Mouse (Mus musculus) stomach, embryonic 15.5 days (tissue): ENCODE measurements around the gene Tlk1. TPM values are rescaled to one million over a fixed set of nuclear protein-coding genes. Genes with fewer than 3 reads are reported as not detected.

Source experiments
- ATAC-seq: fragments of 200-750 bp; cut with Nextera tagmentation; 2 replicates; pipeline ENCODE4 v1.8.0; 2017; ENCODE audit warnings: low read depth, moderate number of reproducible peaks, moderate TSS enrichment; ENCODE audit not compliant: insufficient read depth, low FRiP score
- H3K27ac ChIP-seq: fragments of 300-500 bp; sonication (generic); 2 replicates; pipeline ENCODE4 v1.5.1; 2015; ENCODE audit warnings: mild to moderate bottlenecking, inconsistent platforms
- H3K27me3 ChIP-seq: fragments of 300-500 bp; sonication (generic); replicated peaks from 2 replicates; pipeline ENCODE4 v1.6.1; 2015; ENCODE audit warnings: inconsistent platforms
- H3K36me3 ChIP-seq: fragments of 300-500 bp; sonication (generic); 2 replicates; pipeline ENCODE4 v1.6.1; 2015; ENCODE audit warnings: inconsistent platforms
- H3K4me1 ChIP-seq: fragments of 300-500 bp; sonication (generic); 2 replicates; pipeline ENCODE4 v1.6.1; 2015; ENCODE audit warnings: inconsistent platforms
- H3K4me2 ChIP-seq: fragments of 300-500 bp; sonication (generic); 2 replicates; pipeline ENCODE4 v1.6.1; 2015; ENCODE audit warnings: mild to moderate bottlenecking, inconsistent platforms
- H3K4me3 ChIP-seq: fragments of 300-500 bp; sonication (generic); replicated peaks from 2 replicates; pipeline ENCODE4 v1.5.1; 2015; ENCODE audit warnings: inconsistent platforms
- H3K9ac ChIP-seq: fragments of 300-500 bp; sonication (generic); 2 replicates; pipeline ENCODE4 v1.6.1; 2015; ENCODE audit warnings: inconsistent platforms
- H3K9me3 ChIP-seq: fragments of 300-500 bp; sonication (generic); 2 replicates; pipeline ENCODE4 v1.6.1; 2016; ENCODE audit warnings: inconsistent platforms
- WGBS: fragments of 180-500 bp; shearing (Covaris S2); methylation state at CpG from one replicate; pipeline ENCODE4 v1.1.7; 2015; 5-methylcytosine and 5-hydroxymethylcytosine counted together
- polyA plus RNA-seq: library from polyadenylated mRNA; unstranded; fragments of >200 nt; fragmentation: Nextera tagmentation; extraction: Ambion mirVana; gene quantifications from 2 replicates; pipeline ENCODE4 v1.2.1, GENCODE M21; 2015

Tlk1 gene
- polyA plus RNA-seq, 1 experiment from 2014 or later, result 39.1 TPM

DNA sequence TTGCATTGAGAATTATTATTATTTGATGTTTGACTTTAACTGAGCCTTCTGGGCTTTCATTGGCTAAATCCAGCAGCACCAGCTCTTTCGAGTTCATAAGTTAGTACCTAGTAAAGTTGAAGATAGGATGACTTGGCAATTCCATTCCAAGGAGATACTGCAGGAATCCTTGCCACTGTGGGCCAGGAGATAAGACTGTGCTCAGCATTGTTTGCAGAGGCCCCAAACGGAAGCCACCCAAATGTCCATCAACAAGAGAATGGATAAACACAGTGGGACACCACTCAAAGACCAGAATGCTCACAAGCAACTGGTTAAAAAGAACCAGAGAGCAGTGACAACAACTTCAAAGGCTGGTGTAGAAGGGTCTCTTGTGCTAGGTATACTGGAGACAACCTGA is 5.2 kb upstream of the Tlk1 start:
- Histone ChIP-seq H3K4me2 (no peak overlapping the region), H3K9me3 (no peaks in the 10 kb centered on the region), H3K27me3 (no peaks in the 10 kb centered on the region), H3K4me3 (no peak overlapping the region), H3K27ac (no peak overlapping the region), H3K36me3 (no peaks in the 10 kb centered on the region), H3K9ac (no peak overlapping the region), H3K4me1 (no peaks in the 10 kb centered on the region)
- 58% methylated on average over 2 of the region's 2 CpGs for WGBS
- 0 out of 2 replicates have a peak, but pooled peaks have one; percentile 20 for ATAC-seq

DNA sequence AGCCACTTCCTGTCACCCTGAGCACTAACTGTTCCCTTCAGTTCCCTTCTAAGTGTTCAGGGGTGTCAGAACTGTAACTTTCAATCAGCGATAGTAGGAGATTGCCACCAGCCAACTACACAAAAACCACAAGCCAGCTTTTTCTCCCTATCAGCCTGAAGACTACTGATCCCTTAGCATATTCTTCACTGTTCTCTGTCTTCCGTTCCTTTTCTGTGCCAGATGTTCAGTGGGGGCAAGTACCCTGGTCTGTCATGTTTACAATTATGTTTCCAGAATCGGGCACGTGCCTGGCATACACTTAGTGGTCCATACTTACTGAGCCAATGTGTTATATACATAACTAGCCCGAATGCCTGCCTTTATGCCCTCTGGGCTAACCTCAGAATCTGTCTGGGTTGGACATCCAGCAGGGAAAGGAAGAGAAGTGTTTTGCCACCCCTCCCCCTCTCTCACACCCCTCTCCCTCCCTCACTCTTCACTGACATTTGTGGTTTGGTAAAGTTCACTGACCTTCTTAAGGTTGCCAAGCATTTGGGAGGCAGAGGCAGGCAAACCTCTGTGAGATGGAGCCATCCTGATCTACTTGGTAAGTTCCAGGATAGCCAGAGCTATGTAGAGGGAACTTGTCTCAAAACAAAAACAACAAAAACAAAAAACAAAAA is 4.5 kb upstream of the Tlk1 start:
- H3K36me3 ChIP-seq, result no peaks in the 10 kb centered on the region
- no peaks in the 10 kb centered on the region for H3K4me1 ChIP-seq
- H3K9me3 ChIP-seq, result no peaks in the 10 kb centered on the region
- H3K9ac ChIP-seq, result no peak overlapping the region
- H3K4me3 ChIP-seq, result no peak overlapping the region
- no peak overlapping the region for H3K27ac ChIP-seq
- ATAC-seq, result no peak
- no peaks in the 10 kb centered on the region for H3K27me3 ChIP-seq
- 77% methylated on average over 5 of the region's 5 CpGs for WGBS
- no peak overlapping the region for H3K4me2 ChIP-seq

GRCm38 (mm10) chr2:70827780-70828179 is 2.3 kb upstream of the Tlk1 start:
- no peak overlapping the region for H3K4me2 ChIP-seq
- no peak for ATAC-seq
- no peak overlapping the region for H3K27ac ChIP-seq
- H3K27me3 ChIP-seq, result no peaks in the 10 kb centered on the region
- WGBS, result 76% methylated on average over 8 of the region's 8 CpGs
- no peaks in the 10 kb centered on the region for H3K9me3 ChIP-seq
- H3K36me3 ChIP-seq, result no peaks in the 10 kb centered on the region
- H3K4me3 ChIP-seq, result no peak overlapping the region
- H3K4me1 ChIP-seq, result no peaks in the 10 kb centered on the region
- H3K9ac ChIP-seq, result no peak overlapping the region

DNA sequence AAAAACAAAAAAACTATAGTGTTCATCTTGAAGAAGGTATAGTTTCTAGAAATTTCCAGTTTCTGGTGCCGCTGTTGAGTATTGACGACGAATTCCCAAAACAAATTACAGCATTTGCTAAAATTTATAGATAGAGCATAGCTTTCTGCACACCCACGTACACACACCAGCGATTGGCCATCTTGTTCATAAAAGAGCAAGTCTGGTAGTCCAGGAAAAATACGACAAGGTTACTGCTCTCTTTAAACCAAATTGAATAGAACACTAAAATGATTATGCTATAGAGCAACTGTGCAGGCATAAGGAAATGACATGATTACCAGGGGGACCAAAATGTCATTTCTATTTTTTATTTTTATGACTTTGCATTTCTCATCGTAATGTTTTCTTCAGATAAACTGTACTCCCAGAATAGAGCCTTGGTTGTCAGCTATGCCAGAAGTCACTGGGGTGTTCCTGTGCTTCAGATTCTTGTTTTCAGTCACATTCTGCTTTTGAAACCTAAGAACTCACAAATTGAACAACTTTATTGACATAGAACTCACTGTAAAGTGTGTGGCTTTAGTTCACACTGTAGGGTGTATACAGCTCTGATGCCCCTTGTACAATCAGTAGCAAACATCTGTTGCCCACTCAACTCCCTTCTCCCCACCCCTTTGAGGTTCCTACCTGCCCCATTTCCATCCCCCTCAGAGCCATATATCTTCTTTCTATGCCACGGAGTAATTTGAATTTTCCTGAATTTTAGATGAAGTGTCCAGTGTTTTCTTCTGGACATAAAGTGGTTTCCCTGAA is 1.1 kb upstream of the Tlk1 start:
- no peaks in the 10 kb centered on the region for H3K9me3 ChIP-seq
- H3K4me2 ChIP-seq, result peak overlapping the region; percentile 37; the same call in 1 of the 2 replicates
- WGBS, result 72% methylated on average over 8 of the region's 8 CpGs
- H3K27me3 ChIP-seq, result no peaks in the 10 kb centered on the region
- peak; percentile 41; the same call in 1 of the 2 replicates for ATAC-seq
- no peak overlapping the region for H3K4me3 ChIP-seq
- no peak overlapping the region for H3K9ac ChIP-seq
- H3K36me3 ChIP-seq, result no peaks in the 10 kb centered on the region
- H3K4me1 ChIP-seq, result no peaks in the 10 kb centered on the region
- H3K27ac ChIP-seq, result no peak overlapping the region

- Histone ChIP-seq H3K27me3 (no peaks in the 10 kb centered on the region), H3K9me3 (no peaks in the 10 kb centered on the region), H3K4me3 (peak overlapping the region; percentile 92), H3K4me1 (no peaks in the 10 kb centered on the region), H3K36me3 (no peaks in the 10 kb centered on the region), H3K9ac (peak overlapping the region; percentile 94), H3K27ac (peak overlapping the region; percentile 99), H3K4me2 (peak overlapping the region; percentile 66)
- peak; percentile 48 for ATAC-seq
- WGBS, result under 1% methylated on average over 59 of the region's 59 CpGs
Measured at GRCm38 (mm10) chr2:70824838-70825370, 624 bp downstream of the Tlk1 start.

GRCm38 (mm10) chr2:70823926-70824800 is 1.4 kb downstream of the Tlk1 start:
- peak overlapping the region; percentile 99 for H3K27ac ChIP-seq

GRCm38 (mm10) chr2:70823434-70823833 is 2.1 kb downstream of the Tlk1 start:
- 29% methylated on average over 5 of the region's 5 CpGs for WGBS
- ATAC-seq, result no peak
- no peaks in the 10 kb centered on the region for H3K9me3 ChIP-seq

More at GRCm38 (mm10) chr2:70823926-70824800, 1.4 kb downstream of the Tlk1 start:
- peak overlapping the region; percentile 94 for H3K9ac ChIP-seq
- peak overlapping the region; percentile 66 for H3K4me2 ChIP-seq
- H3K27me3 ChIP-seq, result no peaks in the 10 kb centered on the region
- no peaks in the 10 kb centered on the region for H3K4me1 ChIP-seq
- ATAC-seq, result no peak
- no peaks in the 10 kb centered on the region for H3K9me3 ChIP-seq
- H3K36me3 ChIP-seq, result no peaks in the 10 kb centered on the region
- H3K4me3 ChIP-seq, result peak overlapping the region; percentile 92
- under 1% methylated on average over 27 of the region's 27 CpGs for WGBS

GRCm38 (mm10) chr2:70816939-70817338 is 8.6 kb downstream of the Tlk1 start:
- no peak overlapping the region for H3K27ac ChIP-seq
- H3K4me3 ChIP-seq, result no peak overlapping the region
- H3K36me3 ChIP-seq, result no peaks in the 10 kb centered on the region
- H3K9me3 ChIP-seq, result no peaks in the 10 kb centered on the region
- H3K9ac ChIP-seq, result no peak overlapping the region
- H3K27me3 ChIP-seq, result no peaks in the 10 kb centered on the region
- no peak overlapping the region for H3K4me2 ChIP-seq
- no peaks in the 10 kb centered on the region for H3K4me1 ChIP-seq
- 40% methylated on average over 3 of the region's 3 CpGs for WGBS
- ATAC-seq, result no peak

More at GRCm38 (mm10) chr2:70823434-70823833, 2.1 kb downstream of the Tlk1 start:
- no peak overlapping the region for H3K4me3 ChIP-seq
- H3K4me2 ChIP-seq, result peak overlapping the region; percentile 66
- no peaks in the 10 kb centered on the region for H3K27me3 ChIP-seq
- H3K4me1 ChIP-seq, result no peaks in the 10 kb centered on the region
- H3K36me3 ChIP-seq, result no peaks in the 10 kb centered on the region
- H3K27ac ChIP-seq, result no peak overlapping the region
- H3K9ac ChIP-seq, result no peak overlapping the region

DNA sequence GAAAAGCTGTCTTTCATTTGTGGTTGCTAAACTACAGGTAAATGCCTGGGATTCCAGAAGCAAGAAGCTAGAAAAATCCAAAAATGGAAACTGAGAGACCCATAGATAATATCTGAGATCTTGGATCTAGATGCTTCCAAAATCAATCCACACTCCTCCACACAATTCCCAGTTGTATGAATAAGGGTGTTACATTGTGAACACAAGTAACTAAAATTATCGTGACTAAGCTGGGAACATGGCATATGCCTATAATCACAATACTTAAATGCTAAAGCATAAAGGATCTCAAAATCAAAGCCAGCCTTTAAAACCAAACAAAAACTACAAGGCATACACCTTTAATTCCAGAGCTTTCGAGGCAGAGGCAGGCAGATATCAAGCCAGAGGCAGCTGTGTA is 9.5 kb downstream of the Tlk1 start:
- Histone ChIP-seq H3K9ac (no peak overlapping the region), H3K4me2 (no peak overlapping the region), H3K9me3 (no peaks in the 10 kb centered on the region), H3K27me3 (no peaks in the 10 kb centered on the region), H3K4me3 (no peak overlapping the region), H3K36me3 (no peaks in the 10 kb centered on the region), H3K4me1 (no peaks in the 10 kb centered on the region), H3K27ac (no peak overlapping the region)
- no peak for ATAC-seq
- WGBS, result 75% methylated on average over 2 of the region's 2 CpGs

GRCm38 (mm10) chr2:70813608-70814007 is 11.9 kb downstream of the Tlk1 start:
- ATAC-seq, result no peak
- no peaks in the 10 kb centered on the region for H3K9me3 ChIP-seq
- WGBS, result 60% methylated on average over 4 of the region's 4 CpGs
- H3K4me3 ChIP-seq, result no peak overlapping the region
- H3K36me3 ChIP-seq, result no peaks in the 10 kb centered on the region
- no peak overlapping the region for H3K27ac ChIP-seq
- no peak overlapping the region for H3K4me2 ChIP-seq
- no peak overlapping the region for H3K9ac ChIP-seq
- no peaks in the 10 kb centered on the region for H3K27me3 ChIP-seq
- no peaks in the 10 kb centered on the region for H3K4me1 ChIP-seq

GRCm38 (mm10) chr2:70811476-70811875 is 14.1 kb downstream of the Tlk1 start:
- H3K9ac ChIP-seq, result no peak overlapping the region
- no peaks in the 10 kb centered on the region for H3K4me1 ChIP-seq
- H3K36me3 ChIP-seq, result no peaks in the 10 kb centered on the region
- no peak overlapping the region for H3K4me3 ChIP-seq
- H3K27ac ChIP-seq, result no peak overlapping the region
- no peaks in the 10 kb centered on the region for H3K27me3 ChIP-seq
- H3K9me3 ChIP-seq, result no peaks in the 10 kb centered on the region
- no peak overlapping the region for H3K4me2 ChIP-seq
- no peak for ATAC-seq
- WGBS, result 68% methylated on average over 3 of the region's 3 CpGs
